Mouse (Mus musculus) embryo, embryonic 9.5 days (tissue): ENCODE measurements around the gene Cox7a2l.

Source experiments
- DNase-seq: peaks from one replicate; pipeline ENCODE4 v3.0.0-alpha.2; 2017; ENCODE audit errors: extremely low spot score

Cox7a2l gene

DNA sequence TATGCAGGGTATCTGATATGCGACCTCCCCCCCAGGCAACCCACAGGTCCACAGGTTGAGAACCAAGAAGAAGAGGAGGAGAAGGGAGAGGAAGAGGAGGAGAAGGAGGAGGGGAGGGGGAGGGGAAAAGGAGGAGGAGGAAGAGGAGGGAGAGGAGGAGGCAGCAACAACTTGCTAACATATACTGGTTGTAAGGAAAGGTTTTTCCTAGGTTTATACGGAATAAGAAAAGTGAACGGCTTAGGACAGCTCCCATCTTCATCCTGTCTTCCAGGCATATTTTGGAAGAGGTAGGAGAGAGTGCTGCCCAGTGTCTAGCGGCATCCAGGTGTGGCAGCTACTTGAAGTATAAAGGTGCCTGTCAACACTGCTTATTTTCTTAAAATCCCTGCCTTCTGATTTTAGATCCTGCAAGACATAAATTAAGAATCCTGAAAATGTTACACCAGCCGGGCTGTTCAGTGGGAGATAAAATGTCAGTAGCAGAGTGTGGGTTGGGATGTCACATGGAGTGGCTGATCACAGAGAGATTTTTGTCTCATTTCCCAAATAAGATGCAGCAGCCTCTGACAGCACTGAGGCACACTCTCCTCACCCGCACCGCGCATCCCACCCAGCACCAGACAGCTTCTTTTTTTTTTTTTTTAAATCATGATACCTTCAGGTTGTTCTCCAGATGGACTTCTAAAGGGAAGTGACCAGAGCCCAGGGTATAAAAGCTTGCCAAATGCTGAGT lies at the start of gene Cox7a2l:
Gene Cox7a2l, minus strand, starts transcription at position 51 of the 736 bp plus-strand sequence.
- DNase-seq = no peak

DNA sequence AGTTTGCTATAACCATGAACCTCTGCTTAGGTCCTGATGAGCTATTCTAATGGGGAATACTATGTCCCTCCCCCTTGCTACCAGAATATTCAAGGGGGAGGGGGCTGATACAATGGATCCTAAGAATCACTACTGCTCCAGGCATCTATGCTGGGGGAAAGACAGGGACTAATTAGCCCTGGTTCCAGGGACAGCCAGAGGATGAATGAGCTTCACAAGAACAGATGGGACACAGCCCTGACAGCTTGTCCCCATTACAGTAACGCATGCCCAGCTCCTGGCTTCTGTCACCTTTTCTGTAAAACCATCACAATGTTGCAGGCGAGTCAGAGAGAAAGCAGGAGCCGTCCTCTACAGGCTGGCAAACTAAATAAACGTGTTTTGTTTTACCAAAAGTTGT lies 48.4 kb upstream of the Cox7a2l start:
- no peak for DNase-seq

DNA sequence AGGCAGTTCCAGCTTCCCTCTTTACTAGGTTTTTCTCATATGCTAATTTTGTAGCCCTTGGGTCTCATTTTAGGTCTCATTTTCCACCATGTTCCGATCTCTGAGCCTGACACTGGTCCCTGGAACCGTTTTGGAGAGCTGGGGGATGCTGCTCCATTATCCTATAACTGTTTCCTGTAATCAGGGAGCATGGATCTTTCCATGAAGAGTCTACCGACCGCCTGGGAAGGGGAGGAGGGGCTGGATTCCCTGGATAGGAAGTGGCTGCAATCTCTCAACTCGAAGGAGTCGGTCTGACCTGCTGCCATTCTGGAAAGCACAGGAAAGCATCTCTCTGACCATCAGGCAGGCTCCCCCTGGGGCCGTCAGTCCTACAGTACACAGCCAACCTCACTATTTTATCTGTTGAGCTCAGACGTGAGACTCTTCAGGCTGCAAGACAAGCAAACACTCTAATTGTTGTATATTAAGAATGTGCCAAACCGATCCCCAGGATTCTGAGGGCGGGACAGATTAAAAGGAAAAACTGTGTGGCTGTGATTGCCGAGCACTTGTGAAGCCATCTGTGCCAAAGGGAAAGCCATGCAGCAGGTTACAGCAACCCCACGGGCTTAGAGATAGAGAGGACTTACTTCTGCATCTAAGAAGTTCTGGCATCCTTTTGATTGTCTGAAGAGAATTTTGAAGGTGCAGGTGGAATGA lies 47.1 kb upstream of the Cox7a2l start:
- peak; percentile 18 for DNase-seq

DNA sequence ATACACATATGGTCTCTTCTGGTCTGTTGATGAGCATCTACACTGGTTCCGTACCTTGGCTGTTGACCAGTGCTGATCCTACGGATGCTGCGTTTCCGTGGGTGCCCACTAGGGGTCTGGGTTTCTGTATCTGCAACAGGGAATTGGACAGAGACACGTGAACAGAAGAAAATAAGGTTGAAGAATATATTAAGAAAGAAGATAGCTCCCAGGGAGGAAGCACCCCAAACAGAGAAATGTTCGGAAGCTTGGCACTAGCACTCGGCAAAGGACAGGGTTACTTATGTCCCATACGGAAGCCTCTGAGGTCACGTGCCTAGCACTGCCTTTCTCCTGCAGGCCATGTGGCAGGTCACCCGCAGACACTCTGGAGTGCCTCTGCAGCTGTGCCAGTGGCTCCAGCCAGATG lies 46.6 kb upstream of the Cox7a2l start:
- DNase-seq = peak; percentile 64

DNA sequence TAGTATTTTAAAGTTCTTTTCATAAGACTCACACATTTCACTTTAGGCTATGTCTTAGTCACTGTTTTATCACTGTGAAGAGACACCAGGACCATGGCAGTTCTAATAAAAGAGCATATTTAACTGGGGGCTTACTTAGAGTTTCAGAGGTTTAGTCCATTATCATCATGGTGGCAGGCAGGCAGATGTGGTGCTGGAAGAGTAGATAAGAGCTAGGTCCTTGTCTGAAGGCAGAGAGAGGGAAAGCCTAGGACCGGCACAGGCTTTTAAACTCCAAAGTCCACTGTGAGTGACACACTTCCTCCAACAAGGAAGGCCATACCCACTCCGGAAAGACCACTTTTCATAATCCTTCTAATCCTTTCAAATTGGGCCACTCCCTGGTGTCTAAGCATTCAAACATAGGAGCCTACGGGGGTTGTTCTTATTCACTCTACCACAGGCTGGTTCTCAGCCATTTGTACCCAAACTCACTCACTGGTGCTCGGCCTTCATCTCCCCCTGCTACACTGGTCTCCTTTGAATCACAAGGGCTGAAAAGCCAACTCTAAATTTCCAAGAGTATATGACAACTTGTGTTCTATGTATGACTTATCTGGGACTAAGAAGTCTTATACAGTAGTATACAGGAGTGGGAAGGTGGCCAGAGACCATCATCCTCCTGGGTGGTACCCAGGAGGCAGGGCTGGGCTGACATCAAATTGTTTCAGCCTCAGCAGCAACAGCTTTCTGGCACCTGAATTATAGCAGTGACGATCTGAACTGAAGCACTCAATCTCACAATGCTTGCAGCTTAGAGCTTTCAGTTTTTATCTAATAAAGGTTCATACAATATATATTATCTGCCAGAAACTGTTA lies 45.3 kb upstream of the Cox7a2l start:
- DNase-seq = no peak

DNA sequence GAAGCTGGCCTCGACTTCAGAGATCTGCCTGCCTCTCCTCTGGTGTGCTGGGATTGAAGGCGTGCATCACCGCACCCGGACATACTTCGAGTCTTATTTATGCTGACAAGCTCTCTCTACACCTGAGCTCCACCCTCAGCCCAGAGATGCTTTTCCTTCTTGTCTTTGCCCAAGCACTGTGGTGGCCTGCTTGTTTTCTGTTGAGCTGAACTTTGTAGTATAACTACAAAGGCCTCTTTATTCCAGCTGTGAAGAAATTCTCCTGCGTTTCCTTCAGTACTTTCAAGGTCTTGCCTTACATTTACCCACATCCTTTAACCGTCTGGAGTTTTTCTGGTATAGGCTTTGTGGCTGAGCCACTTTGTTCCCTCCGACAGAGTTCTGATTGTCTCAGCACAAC lies 42.0 kb upstream of the Cox7a2l start:
- DNase-seq = no peak

DNA sequence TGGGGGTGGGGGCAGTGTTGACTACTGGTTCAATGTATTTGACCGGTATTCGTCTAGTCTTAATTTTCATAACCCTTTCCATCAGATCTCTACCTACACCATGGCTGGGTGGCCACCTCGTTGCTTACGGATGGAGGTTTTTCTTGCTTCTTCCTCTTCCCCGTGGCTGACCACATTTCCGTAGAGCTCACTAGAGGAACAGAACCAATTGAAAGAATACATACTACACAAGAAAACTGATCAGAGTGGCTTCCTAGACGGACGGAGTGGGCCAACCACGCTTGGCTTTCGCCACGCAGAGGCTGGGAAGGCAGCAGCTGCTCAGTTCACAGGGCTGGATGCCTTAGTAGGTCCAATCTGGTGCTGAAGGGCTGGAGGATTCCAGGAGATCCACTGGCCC lies 38.7 kb upstream of the Cox7a2l start:
- DNase-seq = no peak

DNA sequence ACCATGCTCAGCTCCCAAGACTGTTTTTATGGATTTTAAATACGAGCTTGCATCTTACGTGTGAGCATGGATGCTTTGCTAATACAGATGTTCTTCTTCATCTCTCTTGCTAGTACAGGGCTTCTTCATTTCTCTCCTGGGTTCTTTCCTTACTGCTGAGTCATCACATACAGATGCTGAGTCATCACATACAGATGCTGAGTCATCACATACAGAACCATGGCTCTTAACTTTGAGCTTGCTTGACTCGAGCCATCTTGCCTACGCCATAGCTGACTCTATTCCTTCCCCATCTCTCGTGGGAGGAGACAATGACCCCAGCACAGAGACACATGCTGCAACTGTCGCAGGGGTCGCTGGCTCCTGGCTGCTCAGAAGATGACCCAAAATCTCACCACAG lies 37.9 kb upstream of the Cox7a2l start:
- no peak for DNase-seq

DNA sequence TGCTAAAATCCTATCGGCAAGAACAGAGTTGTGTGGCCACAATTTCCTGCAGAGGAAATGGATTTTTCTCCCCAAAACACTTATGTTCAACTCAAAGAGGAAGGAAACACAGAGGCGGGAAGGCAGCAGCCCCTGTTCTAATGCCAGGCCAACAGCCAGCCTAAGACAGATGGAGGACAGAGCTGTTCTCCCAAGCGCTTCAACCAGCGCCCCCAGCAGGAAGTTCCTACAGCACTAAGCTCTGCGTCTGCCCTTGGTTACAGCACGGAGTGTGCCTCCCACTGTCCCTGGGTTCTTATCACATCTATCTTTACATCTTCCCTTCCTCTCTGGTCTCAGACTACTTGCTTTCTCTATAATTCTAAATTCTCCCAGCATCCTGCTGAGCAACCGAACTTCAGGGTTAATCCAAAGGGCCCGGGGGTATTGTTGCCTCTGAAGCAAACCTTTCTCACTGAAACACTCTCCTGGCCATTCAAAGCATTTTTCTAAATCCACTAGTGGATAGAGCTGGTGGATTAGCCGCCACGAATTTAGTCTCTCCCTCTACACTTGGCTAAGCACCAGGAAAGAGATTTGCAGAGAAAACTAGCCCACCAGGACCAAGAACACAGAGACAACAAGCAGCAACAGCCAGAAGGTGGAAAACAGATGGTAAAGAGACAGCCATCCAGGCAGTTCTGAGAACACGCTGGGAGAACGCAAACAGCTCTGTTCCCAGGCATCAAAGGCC lies 31.5 kb upstream of the Cox7a2l start:
- DNase-seq = peak; percentile 23

DNA sequence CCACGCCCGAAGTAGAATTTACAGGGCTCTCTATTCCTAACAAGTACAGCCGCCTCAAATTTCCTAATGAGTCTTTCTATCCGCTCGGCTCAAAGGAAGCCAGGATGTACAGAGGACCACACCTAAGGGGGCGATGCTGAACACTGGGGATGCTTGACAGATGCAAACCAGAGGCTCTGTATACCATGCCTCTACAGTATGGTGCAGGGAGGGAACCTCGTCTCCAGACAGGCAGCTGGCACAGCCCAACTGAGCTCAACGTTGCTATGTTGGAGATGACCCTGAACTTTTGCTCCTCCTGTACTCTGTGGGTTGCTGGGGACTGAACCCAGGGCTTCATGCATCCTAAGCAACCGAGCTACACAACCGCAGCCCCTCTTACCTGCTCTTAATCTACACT lies 30.0 kb upstream of the Cox7a2l start:
- DNase-seq = no peak

DNA sequence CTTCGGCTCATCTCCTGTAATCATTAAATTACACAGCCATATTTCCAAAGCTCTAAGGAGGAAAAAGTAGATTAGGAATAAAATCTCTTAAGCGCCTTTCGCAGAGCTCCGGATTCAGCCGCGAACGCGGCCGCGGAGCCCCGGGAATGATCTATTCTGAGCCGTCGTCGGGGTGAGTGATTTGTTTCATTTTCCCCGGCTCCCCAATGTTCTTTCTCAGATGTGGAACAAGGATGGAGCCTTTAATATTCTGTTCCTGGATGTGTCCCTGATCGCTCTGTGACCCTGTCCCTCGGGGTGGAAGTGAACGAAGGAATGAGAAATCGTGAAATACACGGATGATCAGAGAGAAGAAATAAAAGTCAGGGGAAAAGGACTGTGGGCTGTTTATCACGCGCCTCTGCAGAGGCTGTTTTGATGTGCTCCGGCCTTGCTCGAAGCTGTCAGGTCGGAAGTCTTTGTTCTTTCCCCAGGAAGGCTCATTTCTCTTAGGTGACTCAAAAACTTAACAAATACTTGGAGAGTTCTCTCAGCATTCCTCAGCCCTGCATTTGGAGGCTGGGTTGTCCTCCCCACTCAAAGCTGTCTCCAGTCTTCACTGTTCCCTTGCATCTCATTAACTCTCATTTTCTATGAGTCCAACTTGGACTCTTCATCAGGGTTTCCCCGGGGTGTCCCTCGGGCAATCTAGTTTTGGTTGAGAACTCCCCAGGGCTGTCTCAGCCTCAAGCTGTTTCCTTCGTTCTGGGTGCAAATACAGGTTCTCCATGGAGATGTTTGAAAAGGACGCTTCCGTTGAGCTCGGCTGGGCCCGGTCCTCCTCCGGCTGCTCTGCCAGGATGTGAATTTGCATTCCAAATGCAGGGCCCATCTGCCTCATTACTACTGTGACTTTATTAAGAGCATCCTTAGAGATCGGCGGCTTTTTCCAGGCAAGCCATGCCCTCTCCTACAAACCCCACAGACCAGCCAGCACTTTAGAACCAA lies 28.9 kb upstream of the Cox7a2l start:
- DNase-seq = peak; percentile 35

DNA sequence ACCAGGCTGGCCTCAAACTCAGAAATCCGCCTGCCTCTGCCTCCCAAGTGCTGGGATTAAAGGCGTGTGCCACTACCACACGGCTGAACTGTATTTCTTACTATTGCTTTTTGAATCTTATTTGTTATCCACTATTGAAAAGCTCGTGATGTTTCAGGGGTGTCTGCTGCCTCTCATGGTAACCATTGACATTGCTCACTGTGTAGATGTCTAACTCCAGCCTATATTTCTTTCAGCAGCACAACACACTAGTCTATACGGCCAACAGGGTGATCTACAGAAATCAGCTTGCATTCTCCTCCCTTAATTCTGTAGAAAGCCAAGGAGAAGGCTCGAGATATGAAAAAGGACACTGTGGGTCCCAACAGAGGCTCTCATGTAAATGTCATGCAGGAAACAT lies 28.1 kb upstream of the Cox7a2l start:
- DNase-seq = peak; percentile 16

DNA sequence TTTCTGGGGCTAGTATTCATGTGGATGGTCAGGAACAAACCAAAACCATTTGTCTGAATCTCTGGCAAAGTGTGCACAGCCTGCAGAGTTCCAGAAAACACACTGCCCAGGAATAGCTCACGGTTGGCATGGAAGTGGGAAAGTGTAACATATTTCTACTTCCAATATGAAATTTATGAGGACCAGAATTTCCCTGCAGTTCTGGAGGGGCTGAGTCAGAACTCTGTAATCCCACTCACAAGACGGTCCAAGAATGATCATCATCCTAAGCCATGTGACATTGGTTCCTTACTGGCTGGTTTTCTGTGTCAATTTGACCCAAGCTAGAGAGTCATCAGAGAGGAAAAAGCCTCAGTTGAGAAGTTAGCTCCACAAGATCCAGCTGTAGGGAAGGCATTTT lies 25.3 kb upstream of the Cox7a2l start:
- no peak for DNase-seq

DNA sequence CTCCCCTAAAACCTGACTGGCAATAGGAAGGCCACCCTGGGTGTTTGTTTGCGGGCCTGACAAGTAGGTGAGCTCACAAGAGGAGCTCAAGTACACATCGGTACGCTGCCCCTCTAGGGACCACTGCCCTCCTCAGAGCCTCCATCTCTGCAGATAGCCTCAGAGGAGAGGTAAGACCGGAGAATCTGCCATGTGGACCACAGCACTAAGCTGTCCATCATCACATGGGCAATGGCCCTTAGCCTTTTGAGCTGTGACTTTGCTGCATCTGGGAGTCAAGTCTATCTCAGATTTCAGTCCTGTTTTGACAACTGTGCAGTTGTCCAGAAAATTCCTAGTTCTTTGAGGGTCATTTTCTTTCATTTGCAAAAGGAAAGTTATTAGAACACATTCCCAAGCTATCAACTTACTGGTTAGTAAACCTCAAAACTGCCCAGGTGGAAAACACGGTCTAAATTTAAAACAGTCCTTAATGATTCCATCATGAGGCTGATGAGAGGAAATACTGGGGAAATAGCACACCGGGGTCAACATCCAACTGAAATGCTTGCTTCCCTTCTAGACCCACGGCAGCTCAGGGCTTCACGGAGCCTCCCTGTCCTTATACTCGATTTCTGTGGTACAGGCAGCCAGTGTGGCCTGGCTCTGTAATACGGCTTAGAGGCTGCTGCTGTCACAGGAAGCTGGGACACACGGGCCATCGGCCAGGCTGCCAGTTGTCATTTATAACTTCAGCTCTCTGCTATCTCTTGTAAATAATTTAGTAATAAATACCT lies 22.3 kb upstream of the Cox7a2l start:
- no peak for DNase-seq

DNA sequence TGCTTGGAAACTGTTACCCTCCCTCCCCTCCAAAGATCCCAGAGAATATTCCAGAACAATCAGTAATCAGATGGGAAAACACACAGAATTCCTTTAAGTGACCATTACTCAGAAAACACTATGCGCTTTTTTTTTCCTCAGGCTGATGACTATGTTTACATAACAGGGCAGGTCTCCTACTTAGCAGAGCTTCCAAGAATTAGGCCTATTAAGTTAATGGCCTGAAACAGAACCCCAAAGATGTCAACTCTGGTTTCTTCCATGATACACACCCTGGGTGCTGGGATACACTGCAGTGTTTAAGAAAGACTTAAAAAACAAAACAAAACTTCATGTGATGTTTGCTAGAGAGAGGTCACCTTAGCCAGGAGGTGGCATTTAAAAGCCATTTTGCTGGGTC lies 21.6 kb upstream of the Cox7a2l start:
- DNase-seq = no peak

DNA sequence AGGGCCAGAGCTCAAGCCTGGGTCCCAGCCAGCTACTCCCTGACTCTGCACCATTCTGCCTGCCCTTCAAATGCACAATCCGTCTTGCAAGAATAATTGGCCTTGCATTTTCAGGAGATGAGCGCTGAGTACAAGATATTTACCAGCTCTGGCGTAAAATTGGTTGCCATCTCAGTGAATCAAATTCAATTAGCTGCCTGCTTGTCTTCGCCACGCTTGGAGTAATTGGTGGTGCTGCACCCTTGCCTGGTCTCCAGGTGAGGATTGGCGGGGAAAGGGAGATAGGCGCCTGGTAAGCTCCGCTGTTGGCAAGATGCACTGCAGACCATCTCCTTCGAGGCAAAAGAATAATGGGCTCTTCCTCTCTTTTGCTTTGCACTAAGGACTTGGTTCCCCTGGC lies 21.0 kb upstream of the Cox7a2l start:
- DNase-seq = no peak

DNA sequence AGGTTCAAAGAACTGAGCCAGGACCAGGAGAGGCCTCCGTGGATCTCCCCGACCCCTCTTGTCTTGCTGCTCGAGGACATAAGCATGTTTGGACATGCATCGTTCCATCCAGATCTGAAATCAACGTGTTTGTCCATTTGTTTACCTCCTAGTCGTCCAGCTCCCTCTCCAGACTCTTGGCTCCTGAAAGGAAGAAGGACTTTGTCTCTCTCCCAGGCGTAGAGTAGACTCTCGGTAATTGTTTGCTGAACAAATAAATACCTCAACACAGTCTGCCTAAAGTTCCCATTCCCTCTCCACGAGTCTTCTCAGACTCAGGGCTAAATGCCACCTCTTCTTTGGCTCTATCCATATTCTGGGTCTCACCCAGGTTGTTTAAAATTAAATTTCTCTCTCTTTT lies 16.0 kb upstream of the Cox7a2l start:
- DNase-seq = no peak

DNA sequence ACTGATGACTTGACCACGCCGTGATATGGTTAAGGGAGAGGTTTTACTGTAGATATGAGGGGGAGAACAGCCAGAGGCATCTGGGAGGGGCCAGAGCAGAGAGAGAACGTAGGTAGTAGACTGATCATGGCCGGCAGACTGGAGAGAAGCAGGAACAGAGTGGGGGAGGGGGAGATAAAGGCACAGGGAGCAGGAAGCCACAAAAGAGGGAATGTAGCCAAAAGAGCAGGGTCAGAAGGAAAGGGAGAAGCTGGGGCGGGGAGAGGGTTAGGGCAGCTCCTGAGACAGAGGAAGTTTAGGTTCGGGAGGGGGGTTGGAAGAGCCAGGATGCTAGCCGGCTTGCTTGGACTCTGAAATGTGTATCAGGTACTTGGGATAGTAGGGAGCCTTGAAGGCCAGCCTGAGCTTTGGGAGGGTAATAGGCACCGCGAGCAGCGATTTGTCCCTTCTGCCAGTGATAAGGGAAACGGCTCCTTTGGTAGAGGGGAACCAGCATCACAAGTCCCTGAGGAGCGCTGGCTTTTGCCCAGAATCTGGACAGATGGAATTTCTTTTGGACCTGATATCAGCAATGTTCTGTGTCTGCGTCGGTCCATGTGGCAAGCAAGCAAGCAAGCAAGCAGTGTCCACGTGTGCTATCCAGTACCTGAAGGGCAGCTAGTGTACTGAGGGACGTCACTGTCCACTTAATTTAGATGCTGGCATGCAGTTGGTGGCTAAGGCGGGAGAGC lies 10.7 kb upstream of the Cox7a2l start:
- peak; percentile 78 for DNase-seq
